Comparison of ENCODE assay signal across 14 mouse cellular contexts in the genomic region with DNA sequence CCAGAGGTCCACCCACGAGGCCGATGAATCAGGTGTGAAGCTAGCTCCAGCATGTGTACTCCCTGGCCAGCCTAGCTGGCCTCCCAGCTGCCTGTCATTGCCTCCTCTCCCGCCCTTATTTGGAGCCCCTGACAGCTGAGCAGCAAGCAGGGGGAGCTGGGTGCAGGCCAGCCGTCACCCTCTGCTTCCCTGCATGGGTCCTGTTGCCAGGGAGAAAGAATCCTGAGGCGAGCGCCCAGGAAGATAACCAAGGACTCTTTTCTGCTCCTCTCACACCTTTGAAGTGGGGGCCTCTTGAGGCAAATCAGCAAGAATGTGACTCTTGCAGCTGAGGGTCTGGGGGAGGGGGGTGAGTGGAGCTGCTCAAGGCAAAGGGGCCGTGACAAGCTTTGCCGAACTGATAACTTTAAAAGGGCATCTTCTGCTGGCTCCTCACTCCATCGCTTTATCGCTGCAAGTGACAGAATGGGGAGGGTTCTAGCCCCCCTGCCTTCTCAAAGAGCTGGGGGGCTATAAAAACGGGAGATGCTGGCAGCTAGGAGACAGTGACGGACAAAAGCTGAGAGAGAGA. TPM values are rescaled to one million over a fixed set of nuclear protein-coding genes. Genes with fewer than 3 reads are reported as not detected.
DNase-seq lines count a peak whose midpoint lies in the region; ATAC-seq and TF ChIP-seq lines count a peak whose summit lies in the region.
"Had no signal": no experiment of that assay in that cellular context is flagged by ENCODE, and none has a peak within 500 bp of the region (broad histone marks: within the 10 kb centered on the region; RNA-seq: fewer than 3 reads in every experiment).

Gene Nppa (plus strand): TSS at position 521 of the 571 bp plus-strand sequence.

- no peak within 1 kb of the TSS for H3K27ac ChIP-seq in liver, embryonic 11.5 days (ENCODE audit: low read depth, low read length)
- H3K27ac ChIP-seq in liver, embryonic 12.5 days = no peak within 1 kb of the TSS
- no peak within 1 kb of the TSS for H3K27ac ChIP-seq in forebrain, embryonic 16.5 days (ENCODE audit: low read length)
- peak within 1 kb of the TSS; percentile 36 for H3K27ac ChIP-seq in heart, postnatal 0 days (ENCODE audit: low read depth)
- peak within 1 kb of the TSS; percentile 71 for H3K27ac ChIP-seq in midbrain, embryonic 14.5 days (replicated peaks; ENCODE audit: low read depth, low read length)
- H3K27ac ChIP-seq: liver, embryonic 13.5 days had no signal

- WGBS in liver, embryonic 11.5 days = 30% methylated on average over 12 of the region's 12 CpGs
- WGBS in liver, embryonic 12.5 days (ENCODE audit: insufficient replicate concordance) = 32% methylated on average over 12 of the region's 12 CpGs
- 44% methylated on average over 12 of the region's 12 CpGs for WGBS in forebrain, embryonic 16.5 days
- WGBS in heart, postnatal 0 days = 14% methylated on average over 12 of the region's 12 CpGs
- whole genome bisulfite sequencing in midbrain, embryonic 14.5 days = 28% methylated on average over 12 of the region's 12 CpGs

- peaks cover 2% of the 10 kb centered on the region; the same call in 1 of the 2 replicates for H3K36me3 ChIP-seq in liver, embryonic 11.5 days (ENCODE audit: control insufficient read depth, insufficient read depth, low read length)
- no peaks in the 10 kb centered on the region; the same call in 1 of the 2 replicates for H3K36me3 ChIP-seq in liver, embryonic 12.5 days
- H3K36me3 ChIP-seq in forebrain, embryonic 16.5 days (ENCODE audit: control insufficient read depth, insufficient read depth) = peaks cover 6% of the 10 kb centered on the region; the same call in 1 of the 2 replicates
- peaks cover 3% of the 10 kb centered on the region; the same call in 1 of the 2 replicates for H3K36me3 ChIP-seq in heart, postnatal 0 days (replicated peaks; ENCODE audit: control insufficient read depth, insufficient read depth, low read length)
- peaks cover 26% of the 10 kb centered on the region for H3K36me3 ChIP-seq in midbrain, embryonic 14.5 days (ENCODE audit: control insufficient read depth, insufficient read depth, low read length)

- no peak within 1 kb of the TSS for H3K4me2 ChIP-seq in liver, embryonic 11.5 days
- H3K4me2 ChIP-seq in liver, embryonic 12.5 days = no peak within 1 kb of the TSS
- no peak within 1 kb of the TSS for H3K4me2 ChIP-seq in forebrain, embryonic 16.5 days (ENCODE audit: low read length)
- H3K4me2 ChIP-seq in heart, postnatal 0 days (ENCODE audit: low read depth, low read length) = peak within 1 kb of the TSS; percentile 14
- no peak within 1 kb of the TSS for H3K4me2 ChIP-seq in midbrain, embryonic 14.5 days (ENCODE audit: low read length)
- H3K4me2 ChIP-seq: liver, embryonic 13.5 days had no signal

- no peaks in the 10 kb centered on the region for H3K9me3 ChIP-seq in liver, embryonic 11.5 days (ENCODE audit: control insufficient read depth, low read length)
- H3K9me3 ChIP-seq in liver, embryonic 12.5 days (replicated peaks) = no peaks in the 10 kb centered on the region
- no peaks in the 10 kb centered on the region for H3K9me3 ChIP-seq in forebrain, embryonic 16.5 days (ENCODE audit: control insufficient read depth, low read length)
- H3K9me3 ChIP-seq in heart, postnatal 0 days (replicated peaks; ENCODE audit: control insufficient read depth, low read length) = no peaks in the 10 kb centered on the region
- no peaks in the 10 kb centered on the region for H3K9me3 ChIP-seq in midbrain, embryonic 14.5 days (ENCODE audit: control insufficient read depth, low read length)
- H3K9me3 ChIP-seq: liver, embryonic 13.5 days had no signal

- DNase-seq in liver, embryonic 11.5 days (ENCODE audit: low spot score) = no peak
- peak; percentile 58 for DNase-seq in heart, postnatal 0 days (ENCODE audit: low spot score)
- peak; percentile 54 for DNase-seq in midbrain, embryonic 14.5 days
- DNase-seq in cerebellum, postnatal 25 days = no peak
- DNase-seq in adrenal gland, adult 8-10 months = no peak
- DNase-seq: cerebellum, adult 8-10 months; liver, embryonic 13.5 days; thymus, adult 18-20 months had no signal

- no peaks in the 10 kb centered on the region for H3K4me1 ChIP-seq in liver, embryonic 11.5 days (replicated peaks; ENCODE audit: control insufficient read depth, insufficient read depth, low read length)
- no peaks in the 10 kb centered on the region for H3K4me1 ChIP-seq in liver, embryonic 12.5 days
- H3K4me1 ChIP-seq in forebrain, embryonic 16.5 days (replicated peaks; ENCODE audit: control insufficient read depth, insufficient read depth, low read length) = peaks cover 7% of the 10 kb centered on the region
- H3K4me1 ChIP-seq in heart, postnatal 0 days (ENCODE audit: control insufficient read depth, insufficient read depth) = peaks cover 16% of the 10 kb centered on the region
- peaks cover 25% of the 10 kb centered on the region for H3K4me1 ChIP-seq in midbrain, embryonic 14.5 days (ENCODE audit: control insufficient read depth, insufficient read depth, low read length)
- H3K4me1 ChIP-seq: liver, embryonic 13.5 days had no signal

- peak; percentile 90 for TF ChIP-seq EP300 in heart, postnatal 0 days (IDR thresholded peaks at IDR 0.05; ENCODE audit: low read depth)

- no peak for TF ChIP-seq CTCF in heart, postnatal 0 days (IDR thresholded peaks at IDR 0.05; ENCODE audit: low read depth)

- H3K9ac ChIP-seq in liver, embryonic 11.5 days (ENCODE audit: low read depth, low read length) = no peak within 1 kb of the TSS
- no peak within 1 kb of the TSS for H3K9ac ChIP-seq in liver, embryonic 12.5 days
- H3K9ac ChIP-seq in forebrain, embryonic 16.5 days (replicated peaks; ENCODE audit: low read depth, low read length) = no peak within 1 kb of the TSS
- H3K9ac ChIP-seq in heart, postnatal 0 days (replicated peaks; ENCODE audit: low read depth, low read length) = peak within 1 kb of the TSS; percentile 31
- no peak within 1 kb of the TSS for H3K9ac ChIP-seq in midbrain, embryonic 14.5 days (replicated peaks; ENCODE audit: low read length)
- H3K9ac ChIP-seq: liver, embryonic 13.5 days had no signal

- no peak for ATAC-seq in liver, embryonic 11.5 days (replicated peaks; ENCODE audit: low FRiP score)
- no peak for ATAC-seq in liver, embryonic 12.5 days
- ATAC-seq in forebrain, embryonic 16.5 days = peak; percentile 29; the same call in 1 of the 2 replicates
- peak; percentile 80 for ATAC-seq in heart, postnatal 0 days (ENCODE audit: insufficient read depth, low read depth)
- ATAC-seq in midbrain, embryonic 14.5 days (ENCODE audit: low FRiP score, low TSS enrichment) = peak; percentile 44
- ATAC-seq in activated CD4-positive, CD25-positive, alpha-beta regulatory T cell, adult 4 months = no peak

- H3K4me3 ChIP-seq in liver, embryonic 11.5 days (ENCODE audit: low read depth, low read length) = no peak within 1 kb of the TSS
- H3K4me3 ChIP-seq in liver, embryonic 12.5 days = no peak within 1 kb of the TSS
- H3K4me3 ChIP-seq in forebrain, embryonic 16.5 days (replicated peaks; ENCODE audit: low read length) = no peak within 1 kb of the TSS
- H3K4me3 ChIP-seq in heart, postnatal 0 days (ENCODE audit: low read depth, low read length) = peak within 1 kb of the TSS; percentile 18
- no peak within 1 kb of the TSS for H3K4me3 ChIP-seq in midbrain, embryonic 14.5 days (replicated peaks; ENCODE audit: low read depth, low read length)
- H3K4me3 ChIP-seq: erythroblast, embryonic 14.5 days; liver, embryonic 13.5 days had no signal

- H3K27me3 ChIP-seq in liver, embryonic 11.5 days (replicated peaks; ENCODE audit: control insufficient read depth, insufficient read depth, low read length) = no peaks in the 10 kb centered on the region
- H3K27me3 ChIP-seq in liver, embryonic 12.5 days (replicated peaks) = 0 out of 2 replicates have a peak, but pooled peaks cover 4% of the 10 kb centered on the region
- no peaks in the 10 kb centered on the region for H3K27me3 ChIP-seq in forebrain, embryonic 16.5 days (replicated peaks; ENCODE audit: control insufficient read depth, insufficient read depth, low read length)
- no peaks in the 10 kb centered on the region for H3K27me3 ChIP-seq in heart, postnatal 0 days (ENCODE audit: control insufficient read depth, insufficient read depth, low read length)
- no peaks in the 10 kb centered on the region for H3K27me3 ChIP-seq in midbrain, embryonic 14.5 days (ENCODE audit: control insufficient read depth, insufficient read depth, low read length)
- H3K27me3 ChIP-seq: CH12.LX; liver, embryonic 13.5 days had no signal

RNA-seq across cellular contexts. Expression of gene Nppa, which starts in this region (rescaled TPM):
- polyA plus RNA-seq in liver, embryonic 11.5 days (2014; fragmentation: Nextera tagmentation; extraction: Ambion mirVana) = 7.2 and 32.9 TPM in 2 replicates
- polyA plus RNA-seq in liver, embryonic 12.5 days (2016; fragmentation: Nextera tagmentation; extraction: Ambion mirVana) = 1.3 and 2.0 TPM in 2 replicates
- 0.83 TPM in 1 of 2 replicates, not detected in the other for polyA plus RNA-seq in forebrain, embryonic 16.5 days (2015; fragmentation: Nextera tagmentation; extraction: Ambion mirVana)
- 2,556 and 3,370 TPM in 2 replicates for total RNA-seq in heart, postnatal 0 days (2014; rRNA removed; ENCODE audit: low replicate concordance)
- 9,636 and 10,119 TPM in 2 replicates for polyA plus RNA-seq in heart, postnatal 0 days (2015; fragmentation: Nextera tagmentation; extraction: Ambion mirVana)
- polyA plus RNA-seq in midbrain, embryonic 14.5 days (2014; fragmentation: Nextera tagmentation; extraction: Ambion mirVana) = 2.9 and 4.1 TPM in 2 replicates
- total RNA-seq in adrenal gland, adult 8-10 months (2022) = not detected
- not detected for polyA plus RNA-seq in activated CD4-positive, CD25-positive, alpha-beta regulatory T cell, adult 4 months (2017; shearing (Covaris generic))
- total RNA-seq: CH12.LX; hematopoietic stem cell, adult 5-6 weeks had no signal
- polyA plus RNA-seq: erythroblast, embryonic 14.5 days had no signal

Comparison
In these comparisons a context has a peak if more than half of its experiments do, and no peak if none do; other contexts are left out.
1. RNA of gene Nppa (total RNA-seq): 2,556 to 3,370 TPM in heart, postnatal 0 days; not detected in adrenal gland, adult 8-10 months; every median in the first group is over 1,000 times any median in the second.
2. RNA of gene Nppa (polyA plus RNA-seq): 9,636 to 10,119 TPM in heart, postnatal 0 days; 7.2 to 32.9 TPM in liver, embryonic 11.5 days, 2.9 to 4.1 TPM in midbrain, embryonic 14.5 days, 1.3 to 2.0 TPM in liver, embryonic 12.5 days, 0.83 TPM in forebrain, embryonic 16.5 days and not detected in activated CD4-positive, CD25-positive, alpha-beta regulatory T cell, adult 4 months; every median in the first group is over 100 times any median in the second.
3. Peak in ATAC-seq in forebrain, embryonic 16.5 days; RNA of the gene not detected or under 1 TPM.
4. ATAC-seq: peak in heart, postnatal 0 days (single experiment) and midbrain, embryonic 14.5 days (single experiment); none in liver, embryonic 11.5 days (single experiment), liver, embryonic 12.5 days (single experiment) and activated CD4-positive, CD25-positive, alpha-beta regulatory T cell, adult 4 months (single experiment).
5. DNase-seq: peak in heart, postnatal 0 days (single experiment) and midbrain, embryonic 14.5 days (single experiment); none in liver, embryonic 11.5 days (single experiment), cerebellum, postnatal 25 days (0 of 2) and adrenal gland, adult 8-10 months (single experiment).
6. H3K27ac ChIP-seq: peak in heart, postnatal 0 days (single experiment) and midbrain, embryonic 14.5 days (single experiment); none in liver, embryonic 11.5 days (single experiment), liver, embryonic 12.5 days (single experiment) and forebrain, embryonic 16.5 days (single experiment).